Comparison of ENCODE assay signal across 8 mouse cellular contexts in genomic region chr19:5823266-5823839, GRCm38 (mm10). TPM values are rescaled to one million over a fixed set of nuclear protein-coding genes. Genes with fewer than 3 reads are reported as not detected.
A peak's percentile ranks its signal among the peaks of the same experiment; 100 is the strongest.
DNase-seq lines count a peak whose midpoint lies in the region; ATAC-seq and TF ChIP-seq lines count a peak whose summit lies in the region.

No protein-coding gene starts in this region.

- H3K27me3 ChIP-seq in spleen, adult 2 months (ENCODE audit: control insufficient read depth, insufficient read depth, low read length): no peaks in the 10 kb centered on the region
- H3K27me3 ChIP-seq in embryonic facial prominence, embryonic 14.5 days (replicated peaks; ENCODE audit: control insufficient read depth, insufficient read depth, low read length): no peaks in the 10 kb centered on the region
- H3K27me3 ChIP-seq in hindbrain, postnatal 0 days (ENCODE audit: insufficient read depth, low read length): no peaks in the 10 kb centered on the region

- TF ChIP-seq POLR2A in spleen, adult 2 months (IDR thresholded peaks at IDR 0.05; ENCODE audit: low read depth, low read length): no peak

- TF ChIP-seq CTCF in spleen, adult 2 months (IDR thresholded peaks at IDR 0.05; ENCODE audit: extremely low read depth, insufficient read depth, insufficient read length, insufficient replicate concordance): no peak
- peak; percentile 17 for TF ChIP-seq CTCF in hindbrain, postnatal 0 days (IDR thresholded peaks at IDR 0.05; ENCODE audit: low read depth)

- H3K4me3 ChIP-seq in spleen, adult 2 months (ENCODE audit: extremely low read depth, insufficient read depth, insufficient read length): no peak overlapping the region
- H3K4me3 ChIP-seq in embryonic facial prominence, embryonic 14.5 days (ENCODE audit: low read depth, low read length): no peak overlapping the region
- no peak overlapping the region for H3K4me3 ChIP-seq in hindbrain, postnatal 0 days (ENCODE audit: low read length)

- peak; percentile 42 for ATAC-seq in embryonic facial prominence, embryonic 14.5 days (ENCODE audit: low read depth)
- peak; percentile 52 for ATAC-seq in hindbrain, postnatal 0 days
- ATAC-seq in megakaryocyte, adult 5-6 weeks (ENCODE audit: poor library complexity, severe bottlenecking): peak; percentile 56

- H3K9me3 ChIP-seq in embryonic facial prominence, embryonic 14.5 days (ENCODE audit: control insufficient read depth, low read length): no peaks in the 10 kb centered on the region
- no peaks in the 10 kb centered on the region for H3K9me3 ChIP-seq in hindbrain, postnatal 0 days (ENCODE audit: low read length)

- H3K4me1 ChIP-seq in spleen, adult 2 months (ENCODE audit: control insufficient read depth, insufficient read depth, insufficient read length): peaks cover 1% of the 10 kb centered on the region; the same call in 1 of the 2 replicates
- peaks cover 32% of the 10 kb centered on the region for H3K4me1 ChIP-seq in embryonic facial prominence, embryonic 14.5 days (ENCODE audit: control insufficient read depth, insufficient read depth, low read length)
- peaks cover 17% of the 10 kb centered on the region for H3K4me1 ChIP-seq in hindbrain, postnatal 0 days (ENCODE audit: insufficient read depth, low read length)

- H3K36me3 ChIP-seq in spleen, adult 2 months (ENCODE audit: control insufficient read depth, insufficient read depth, low read length): peaks cover 11% of the 10 kb centered on the region; the same call in 1 of the 2 replicates
- 0 out of 2 replicates have a peak, but pooled peaks cover 3% of the 10 kb centered on the region for H3K36me3 ChIP-seq in embryonic facial prominence, embryonic 14.5 days (ENCODE audit: control insufficient read depth, insufficient read depth, low read length)
- H3K36me3 ChIP-seq in hindbrain, postnatal 0 days (ENCODE audit: insufficient read depth, low read length): no peaks in the 10 kb centered on the region

- no peak overlapping the region for H3K9ac ChIP-seq in embryonic facial prominence, embryonic 14.5 days (ENCODE audit: low read depth, low read length)
- no peak overlapping the region for H3K9ac ChIP-seq in hindbrain, postnatal 0 days (replicated peaks; ENCODE audit: low read length)

- H3K4me2 ChIP-seq in embryonic facial prominence, embryonic 14.5 days (ENCODE audit: low read depth, low read length): peak overlapping the region; percentile 24; the same call in 1 of the 2 replicates
- no peak overlapping the region for H3K4me2 ChIP-seq in hindbrain, postnatal 0 days (ENCODE audit: low read depth, low read length)

- H3K27ac ChIP-seq in spleen, adult 2 months (ENCODE audit: insufficient read depth, low read length): 0 out of 2 replicates have a peak overlapping the region, but pooled peaks have one; percentile 4
- peak overlapping the region; percentile 17; the same call in 1 of the 2 replicates for H3K27ac ChIP-seq in embryonic facial prominence, embryonic 14.5 days (replicated peaks; ENCODE audit: low read depth, low read length)
- peak overlapping the region; percentile 58; the same call in 1 of the 2 replicates for H3K27ac ChIP-seq in hindbrain, postnatal 0 days

- 32% methylated on average over 9 of the region's 9 CpGs for WGBS in spleen, adult 2 months
- WGBS in embryonic facial prominence, embryonic 14.5 days: 29% methylated on average over 9 of the region's 9 CpGs
- WGBS in hindbrain, postnatal 0 days: 20% methylated on average over 9 of the region's 9 CpGs

- DNase-seq in spleen, adult 2 months (ENCODE audit: low read depth in 1 of 2, low spot score in 2 of 2): no peak
- DNase-seq in spleen, postnatal 4 days (ENCODE audit: low spot score in 2 of 2): no peak
- peak; percentile 89 for DNase-seq in embryonic facial prominence, embryonic 14.5 days (ENCODE audit: low spot score)
- peak; percentile 79 for DNase-seq in hindbrain, postnatal 0 days (ENCODE audit: low spot score)
- peak; percentile 83 for DNase-seq in thymus, postnatal 14 days
- no peak for DNase-seq in Muller cell, postnatal 12 days (ENCODE audit: inconsistent ontology term)
- no peak for DNase-seq in right cerebral cortex, postnatal 25 days

RNA-seq across cellular contexts. Expression of gene Frmd8, which starts 51.7 kb away (rescaled TPM):
- 42.3 and 43.9 TPM in 2 replicates for polyA plus RNA-seq in spleen, adult 2 months (2012; rRNA removed)
- 20.6 and 25.8 TPM in 2 replicates for polyA plus RNA-seq in embryonic facial prominence, embryonic 14.5 days (2014; fragmentation: Nextera tagmentation; extraction: Ambion mirVana)
- 19.8 and 43.2 TPM in 2 replicates for total RNA-seq in hindbrain, postnatal 0 days (2014; rRNA removed)
- polyA plus RNA-seq in hindbrain, postnatal 0 days (2015; fragmentation: Nextera tagmentation; extraction: Ambion mirVana): 12.5 and 13.7 TPM in 2 replicates
- 21.4 and 21.9 TPM in 2 replicates for total RNA-seq in megakaryocyte, adult 5-6 weeks (2015)
- total RNA-seq in megakaryocyte, adult 5-6 weeks (2017): 19.3 and 23.3 TPM in 2 replicates

RNA-seq across cellular contexts. Expression of gene Scyl1, which starts 52.1 kb away (rescaled TPM):
- polyA plus RNA-seq in spleen, adult 2 months (2012; rRNA removed): 65.4 and 68.0 TPM in 2 replicates
- 78.3 and 79.8 TPM in 2 replicates for polyA plus RNA-seq in embryonic facial prominence, embryonic 14.5 days (2014; fragmentation: Nextera tagmentation; extraction: Ambion mirVana)
- 84.1 and 96.6 TPM in 2 replicates for total RNA-seq in hindbrain, postnatal 0 days (2014; rRNA removed)
- 73.3 and 76.2 TPM in 2 replicates for polyA plus RNA-seq in hindbrain, postnatal 0 days (2015; fragmentation: Nextera tagmentation; extraction: Ambion mirVana)
- total RNA-seq in megakaryocyte, adult 5-6 weeks (2015): 20.2 and 21.8 TPM in 2 replicates
- total RNA-seq in megakaryocyte, adult 5-6 weeks (2017): 30.9 and 41.5 TPM in 2 replicates

RNA-seq across cellular contexts. Expression of gene Slc25a45, which starts 54.3 kb away (rescaled TPM):
- 36.6 and 37.6 TPM in 2 replicates for polyA plus RNA-seq in spleen, adult 2 months (2012; rRNA removed)
- 2.8 and 3.0 TPM in 2 replicates for polyA plus RNA-seq in embryonic facial prominence, embryonic 14.5 days (2014; fragmentation: Nextera tagmentation; extraction: Ambion mirVana)
- 2.1 and 6.0 TPM in 2 replicates for total RNA-seq in hindbrain, postnatal 0 days (2014; rRNA removed)
- 1.8 and 2.8 TPM in 2 replicates for polyA plus RNA-seq in hindbrain, postnatal 0 days (2015; fragmentation: Nextera tagmentation; extraction: Ambion mirVana)
- 55.6 and 67.9 TPM in 2 replicates for total RNA-seq in megakaryocyte, adult 5-6 weeks (2015)
- 69.1 and 73.5 TPM in 2 replicates for total RNA-seq in megakaryocyte, adult 5-6 weeks (2017)

Comparison
In these comparisons a context has a peak if more than half of its experiments do, and no peak if none do; other contexts are left out.
1. DNase-seq: peak in embryonic facial prominence, embryonic 14.5 days (single experiment), hindbrain, postnatal 0 days (single experiment) and thymus, postnatal 14 days (single experiment); none in spleen, adult 2 months (0 of 2), spleen, postnatal 4 days (0 of 2), Muller cell, postnatal 12 days (single experiment) and right cerebral cortex, postnatal 25 days (single experiment).
2. H3K27ac ChIP-seq: peak in every context shown above with its lines; median percentile 58 in hindbrain, postnatal 0 days; 17 in embryonic facial prominence, embryonic 14.5 days; 4 in spleen, adult 2 months.
3. Peak in every context shown above with its lines, with median percentiles within 50 percentile points of each other: ATAC-seq.